Mouse (Mus musculus) MN1 (cell line): ENCODE data around the gene Atad1.
A peak's percentile ranks its signal among the peaks of the same experiment; 100 is the strongest.
"Not testable (repeated sequence)": the region's sequence is repeated elsewhere in the genome, so short reads cannot be mapped to it uniquely, and the experiment has no call there.

ENCODE experiments used
- DNase-seq: peaks from one replicate; pipeline ENCODE4 v3.0.0-alpha.2; 2016; ENCODE audit warnings: low spot score

Gene Atad1

DNA sequence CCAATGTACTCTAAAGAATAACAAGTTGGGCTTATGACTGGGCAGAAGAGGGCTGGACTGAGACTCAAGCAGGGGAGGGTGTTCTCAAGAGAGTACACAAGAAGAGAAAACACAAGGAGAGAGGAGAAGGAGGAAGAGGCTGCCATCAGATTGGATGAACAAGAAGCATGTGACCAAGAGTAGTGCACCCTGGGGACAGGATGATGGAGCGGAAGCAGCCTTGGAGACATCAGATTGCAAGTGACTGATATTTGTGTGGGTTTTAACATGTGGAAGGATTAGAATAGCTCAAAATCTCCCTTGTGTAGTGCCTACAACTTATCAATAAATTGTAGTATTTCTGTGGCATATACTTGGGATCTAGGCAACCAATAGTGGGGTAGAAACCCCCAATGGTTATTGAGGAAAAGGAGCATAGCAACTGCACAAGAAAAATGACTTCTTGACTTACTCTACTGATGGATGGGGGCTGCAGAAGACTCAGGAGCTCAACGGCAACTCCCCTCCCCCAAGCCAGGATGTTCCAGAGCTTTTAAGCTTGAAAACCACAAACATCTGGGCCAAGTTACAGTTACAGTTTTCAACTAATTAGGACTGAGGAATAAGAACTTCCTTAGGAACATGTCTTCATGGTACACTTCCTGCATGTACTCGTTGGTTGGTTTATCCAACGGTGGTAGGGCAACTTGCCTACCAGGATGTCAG lies 1.2 kb upstream of the Atad1 start:
- DNase-seq = no peak

DNA sequence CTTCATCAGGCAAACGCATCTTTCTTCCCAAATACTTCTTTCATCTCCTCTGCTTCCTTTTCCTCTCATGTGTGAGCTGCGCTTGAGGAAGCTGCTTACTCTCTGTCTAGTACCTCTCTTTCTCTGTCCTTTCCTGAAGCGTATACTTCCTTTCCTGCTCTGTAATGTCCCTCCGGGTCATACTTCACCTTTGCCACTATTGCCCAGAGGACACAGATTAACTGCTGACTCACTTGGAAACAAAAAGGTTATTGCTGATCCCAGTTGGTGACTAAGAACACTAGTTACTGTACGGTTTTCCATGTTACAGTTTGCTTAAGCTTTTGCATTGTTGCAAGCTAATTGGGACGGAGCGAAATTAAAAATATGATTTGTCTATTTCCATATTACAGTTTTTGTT lies 1.7 kb downstream of the Atad1 start:
- DNase-seq = no peak

DNA sequence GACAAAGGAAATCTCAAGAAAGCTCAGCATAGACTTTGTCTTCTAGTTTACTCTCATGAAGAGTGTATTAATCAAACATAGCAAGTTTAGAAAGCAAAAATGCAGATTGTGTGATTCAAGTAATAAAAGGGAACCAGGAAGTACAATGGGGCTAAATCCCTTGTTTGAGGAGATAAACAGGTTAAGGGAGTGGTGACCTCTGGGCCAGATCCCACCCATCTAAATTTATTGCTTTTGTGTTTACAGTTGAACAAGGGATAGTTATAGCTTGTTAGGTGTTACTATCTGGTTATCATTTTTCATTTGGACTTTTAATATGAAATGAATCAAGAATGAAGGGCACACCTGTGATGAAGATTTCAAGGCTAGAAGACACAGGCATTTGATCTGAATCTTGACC lies 6.7 kb downstream of the Atad1 start:
- DNase-seq = no peak

DNA sequence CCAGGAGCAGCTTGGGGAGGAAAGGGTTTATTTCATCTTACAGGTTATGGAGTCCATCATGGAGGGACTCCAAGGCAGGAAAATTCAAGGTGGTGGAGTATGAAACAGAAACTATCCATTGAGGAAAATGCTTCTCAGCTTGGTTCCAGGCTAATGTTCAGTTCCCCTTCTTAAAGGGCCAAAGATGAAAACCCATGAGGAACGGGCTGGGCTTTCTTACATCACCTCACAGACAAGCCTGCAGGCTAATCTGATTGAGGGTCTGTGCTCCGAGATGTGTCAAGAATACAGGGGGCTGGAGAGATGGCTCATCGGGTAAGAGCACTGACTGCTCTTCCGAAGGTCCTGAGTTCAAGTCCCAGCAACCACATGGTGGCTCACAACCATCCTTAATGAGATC lies 9.8 kb downstream of the Atad1 start:
- DNase-seq = no peak

DNA sequence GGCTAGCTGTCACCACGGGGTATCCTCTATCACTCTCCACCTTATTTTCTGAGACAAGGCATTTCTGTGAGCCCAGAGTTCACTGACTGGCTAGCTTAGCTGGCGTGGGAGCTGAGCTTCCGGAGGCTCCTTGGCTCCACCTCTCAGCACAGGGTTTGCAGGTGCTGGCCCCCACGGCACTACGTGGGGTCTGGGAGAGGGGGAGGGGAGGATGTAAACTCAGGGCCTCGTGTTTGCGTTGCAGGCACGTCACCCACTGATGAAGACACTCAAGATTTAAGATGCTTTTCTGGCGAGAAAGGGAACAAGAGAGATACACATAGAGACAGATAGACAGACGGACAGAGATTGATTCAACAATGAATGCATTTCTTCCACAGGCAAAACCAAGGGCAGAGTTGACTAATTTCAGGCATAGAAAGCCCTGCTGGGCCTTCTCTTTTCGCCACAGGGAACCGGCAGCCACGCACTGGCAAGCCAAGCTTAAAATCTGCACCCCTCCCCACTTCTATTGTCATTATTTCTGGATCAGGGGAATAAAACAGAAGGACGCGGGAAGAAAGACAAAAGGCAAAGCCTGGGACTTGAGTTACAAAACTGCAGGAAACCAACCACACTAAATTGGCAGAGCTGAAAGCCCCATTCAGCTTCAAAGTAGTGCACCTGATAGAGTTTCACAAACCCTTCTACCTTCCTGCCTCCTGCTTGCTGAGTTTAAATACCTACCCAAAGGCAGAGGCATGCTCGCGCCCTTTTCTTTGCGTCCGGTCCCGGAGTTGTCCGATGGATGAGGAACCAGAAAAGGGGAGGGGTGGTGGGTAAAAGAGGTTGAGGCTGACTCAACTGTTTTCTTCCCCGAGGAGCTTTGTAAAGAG lies 12.9 kb downstream of the Atad1 start:
- no peak for DNase-seq

DNA sequence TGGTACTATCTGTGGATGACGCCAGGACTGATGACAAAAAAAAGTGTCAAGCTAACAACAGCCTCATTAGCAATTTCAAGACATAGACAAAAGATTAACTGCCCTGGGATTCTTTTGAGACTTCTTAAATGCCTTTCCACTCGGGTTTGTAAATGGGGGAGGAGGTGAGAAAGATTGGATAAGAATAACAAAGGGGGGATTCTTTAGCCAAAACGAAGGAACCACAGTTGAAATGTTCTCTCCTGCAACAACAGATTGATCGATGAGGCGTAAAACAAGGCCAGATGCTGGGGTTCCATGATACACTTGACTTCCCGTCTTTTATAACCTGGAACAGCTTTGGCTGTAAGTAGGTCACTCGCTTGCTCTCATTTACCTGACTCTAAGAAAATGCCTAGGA lies 15.8 kb downstream of the Atad1 start:
- no peak for DNase-seq

DNA sequence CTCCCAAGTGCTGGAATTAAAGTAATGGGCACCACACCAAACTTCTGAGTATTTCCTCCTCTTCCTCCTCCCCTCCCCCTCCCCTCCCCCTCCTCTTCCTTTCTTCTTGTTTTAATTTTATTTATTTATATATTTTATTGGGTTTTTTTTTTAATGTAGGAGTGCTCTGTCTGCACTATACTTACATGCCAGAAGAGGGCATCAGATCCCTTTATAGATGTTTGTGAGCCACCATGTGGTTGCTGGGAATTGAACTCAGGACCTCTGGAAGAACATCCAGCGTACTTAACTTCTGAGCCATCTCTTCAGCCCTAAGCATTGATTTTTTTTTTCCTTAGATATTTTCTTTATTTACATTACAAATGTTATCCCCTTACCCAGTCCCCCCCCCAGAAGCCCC lies 19.3 kb downstream of the Atad1 start:
- DNase-seq = no peak

DNA sequence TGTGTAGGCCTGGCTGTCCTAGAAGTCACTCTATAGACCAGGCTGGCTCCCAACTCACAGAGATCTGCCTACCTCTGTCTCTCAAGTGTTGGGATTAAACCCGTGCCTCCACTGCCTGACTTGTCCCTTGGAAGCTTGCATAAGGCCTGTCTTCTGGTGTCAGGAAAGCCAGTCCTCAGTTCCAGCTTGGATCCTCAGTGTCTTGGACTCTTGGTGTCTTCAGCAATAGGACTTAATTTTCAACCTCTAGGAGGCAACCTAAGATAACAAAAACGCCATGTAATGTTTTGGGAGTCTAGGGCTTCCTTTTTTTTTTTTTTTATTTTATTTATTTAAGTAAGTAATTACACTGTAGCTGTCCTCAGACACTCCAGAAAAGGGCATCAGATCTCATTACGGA lies 22.0 kb downstream of the Atad1 start:
- DNase-seq = no peak

DNA sequence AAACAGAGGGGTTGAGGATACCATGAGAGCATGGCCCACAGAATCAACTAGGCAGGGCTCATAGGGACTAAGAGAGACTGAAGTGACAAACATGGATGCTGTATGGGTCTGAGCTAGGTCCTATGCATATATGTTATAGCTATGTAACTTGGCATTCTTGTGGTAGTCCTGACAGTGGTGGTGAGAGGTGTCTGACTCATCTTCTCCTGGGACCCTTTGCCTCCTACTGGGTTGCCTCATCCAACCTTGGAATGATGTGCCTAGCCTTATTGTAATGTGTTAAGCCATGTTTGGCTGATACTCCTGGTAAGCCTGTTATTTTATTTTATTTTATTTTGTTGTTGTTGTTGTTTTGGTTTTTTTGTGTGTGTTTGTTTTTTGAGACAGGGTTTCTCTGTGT lies 23.9 kb downstream of the Atad1 start:
- DNase-seq = peak; percentile 31

DNA sequence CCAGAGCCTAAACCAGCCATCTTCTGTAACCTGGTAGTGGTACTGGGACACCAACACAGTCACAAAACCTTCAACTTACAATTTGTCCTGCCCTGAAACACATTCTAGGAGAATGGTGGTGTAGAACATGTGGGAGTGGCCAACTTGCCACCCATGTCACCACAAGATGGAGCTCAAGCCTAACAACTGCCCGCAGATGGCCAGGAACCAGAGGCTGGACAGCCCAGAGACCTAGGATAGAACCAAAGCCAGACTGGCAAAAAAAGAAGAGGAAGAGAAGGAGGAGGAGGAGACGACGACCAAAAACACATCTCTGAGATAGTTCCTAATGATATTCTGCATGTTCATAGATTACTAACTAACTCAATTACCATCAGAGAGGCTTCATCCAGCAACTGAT lies 24.4 kb downstream of the Atad1 start:
- peak; percentile 88 for DNase-seq

DNA sequence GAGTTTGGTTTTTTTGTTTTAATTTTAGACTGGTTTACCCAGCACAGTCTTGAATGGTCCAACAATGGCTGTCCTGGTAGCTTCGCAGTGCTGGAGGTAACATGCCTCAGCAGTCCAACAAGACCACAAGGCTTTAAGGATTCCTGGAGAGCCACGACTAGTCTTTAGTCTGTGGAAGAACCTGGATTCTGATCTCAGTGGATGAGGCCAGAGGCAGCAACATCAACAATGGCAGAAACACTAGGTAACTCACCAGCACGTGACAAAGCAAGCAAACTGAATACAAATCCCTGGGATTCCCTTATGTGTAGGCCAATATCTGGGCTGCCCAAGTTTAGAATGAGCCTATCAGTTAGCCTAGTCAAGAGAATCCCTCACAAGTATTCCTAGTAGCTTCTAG lies 26.1 kb downstream of the Atad1 start:
- DNase-seq = peak; percentile 18

DNA sequence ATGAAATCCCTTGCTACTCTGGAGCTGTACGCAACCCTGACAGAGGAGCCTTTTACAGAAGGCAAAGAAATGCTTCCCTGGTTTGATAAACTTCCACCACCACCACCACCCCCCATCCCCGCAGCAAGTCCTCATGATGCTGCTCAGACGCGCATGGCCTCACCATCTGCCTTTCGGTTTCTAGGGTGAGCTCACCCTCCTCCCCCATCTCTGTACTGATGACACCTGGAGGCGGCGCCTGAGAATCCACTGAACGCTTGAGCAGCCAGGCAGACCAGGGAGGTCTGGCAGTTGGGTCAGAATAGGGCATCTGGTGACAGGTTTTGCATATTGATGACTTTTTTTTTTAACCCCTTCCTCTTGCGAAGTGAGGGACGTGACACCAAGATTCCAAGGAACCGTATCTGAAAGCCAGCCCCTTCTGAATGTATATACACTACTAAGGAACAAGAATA lies 27.0 kb downstream of the Atad1 start:
- peak; percentile 97 for DNase-seq

DNA sequence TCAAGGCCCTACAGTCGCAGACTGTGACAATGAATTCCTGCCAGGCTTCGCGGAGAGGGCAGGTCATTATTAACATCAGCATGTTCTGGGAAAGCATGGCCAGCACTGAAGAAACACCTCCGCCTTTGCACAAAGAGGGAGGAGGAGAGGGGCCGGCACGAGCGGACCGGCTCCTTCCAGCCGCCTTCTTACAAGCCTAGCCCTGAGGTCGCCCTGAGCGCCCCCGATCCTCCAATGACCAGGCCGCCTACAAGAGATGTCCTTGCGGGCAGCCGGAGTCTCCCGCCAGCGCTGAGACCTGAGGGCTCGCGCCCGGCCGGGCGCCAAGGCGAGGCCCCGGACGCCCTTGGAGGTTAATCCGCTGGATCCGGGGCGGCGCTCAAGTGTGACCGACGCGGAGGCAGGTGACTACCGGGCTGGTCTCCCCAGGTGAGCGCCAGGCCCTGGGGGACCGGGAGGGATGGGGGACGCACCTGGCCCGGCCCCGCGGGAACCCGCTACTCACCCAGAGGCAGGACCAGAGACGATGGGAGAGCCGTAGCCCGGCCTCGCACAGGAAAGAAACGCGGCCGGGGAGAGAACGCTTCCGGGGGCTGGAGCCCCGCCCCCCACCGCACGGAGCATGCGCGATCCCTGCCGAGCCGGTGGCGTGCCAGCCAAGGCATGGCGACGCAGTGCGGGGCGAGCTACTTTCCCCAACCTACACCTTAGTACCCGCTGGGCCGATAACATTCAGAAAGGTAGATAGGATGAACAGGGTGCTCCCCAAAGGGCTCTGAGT lies 27.6 kb downstream of the Atad1 start:
- peak; percentile 95 for DNase-seq

DNA sequence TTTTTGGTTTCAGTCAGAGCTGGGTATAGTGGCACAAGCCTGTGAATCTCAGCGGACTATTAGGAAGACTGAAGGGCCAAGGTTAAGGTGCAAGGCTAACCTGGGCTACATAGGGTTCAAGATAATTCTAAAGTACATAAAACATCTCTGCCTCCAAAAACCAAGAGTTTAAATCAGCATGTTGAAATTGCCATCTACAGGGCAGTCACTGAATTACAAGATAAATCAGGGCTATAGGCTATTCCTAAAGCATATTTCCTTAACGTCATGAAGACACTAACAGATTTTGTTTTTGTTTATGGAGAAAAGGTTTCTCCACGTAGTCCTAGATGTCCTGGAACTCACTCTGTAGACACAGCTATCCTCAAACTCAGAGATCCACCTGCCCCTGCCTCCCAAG lies 29.3 kb downstream of the Atad1 start:
- DNase-seq = peak; percentile 70

DNA sequence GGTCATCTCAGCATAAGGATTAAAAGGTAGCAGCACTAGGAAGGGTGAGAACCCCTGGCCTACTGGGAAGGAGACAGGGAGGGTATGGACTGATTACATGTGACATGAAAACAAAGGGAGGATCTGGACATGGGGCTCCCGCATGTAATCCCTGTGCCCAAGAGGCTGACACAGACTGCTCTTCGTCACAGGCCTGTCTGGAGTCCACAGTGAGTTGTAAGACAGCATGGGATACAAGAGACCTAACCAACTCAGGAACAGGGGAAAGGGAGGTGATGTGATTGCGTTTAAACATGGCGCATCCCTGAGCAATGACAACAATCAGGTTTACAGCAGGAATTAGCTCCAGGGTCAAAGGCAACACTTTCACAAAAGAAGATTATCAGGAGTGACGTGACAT lies 30.6 kb downstream of the Atad1 start:
- no peak for DNase-seq

DNA sequence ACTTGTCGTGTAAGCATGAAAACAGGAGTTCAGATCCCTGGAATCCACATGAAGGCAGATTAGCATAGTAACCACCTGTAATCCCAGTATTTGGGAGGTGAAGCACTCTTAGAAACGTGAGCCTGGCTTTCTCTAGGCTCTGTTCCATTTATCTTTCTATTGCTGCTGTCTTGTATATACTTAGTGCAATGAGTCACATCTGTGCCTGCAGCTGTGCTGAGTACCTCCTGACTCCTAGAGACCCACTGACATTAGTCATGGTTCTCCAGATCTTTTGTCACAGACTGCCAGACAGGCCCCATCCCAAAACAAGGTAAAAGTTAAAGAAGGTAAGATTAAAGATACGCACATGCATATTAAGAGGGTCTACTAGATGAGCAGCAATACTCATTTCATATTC lies 37.4 kb downstream of the Atad1 start:
- DNase-seq = peak; percentile 51

DNA sequence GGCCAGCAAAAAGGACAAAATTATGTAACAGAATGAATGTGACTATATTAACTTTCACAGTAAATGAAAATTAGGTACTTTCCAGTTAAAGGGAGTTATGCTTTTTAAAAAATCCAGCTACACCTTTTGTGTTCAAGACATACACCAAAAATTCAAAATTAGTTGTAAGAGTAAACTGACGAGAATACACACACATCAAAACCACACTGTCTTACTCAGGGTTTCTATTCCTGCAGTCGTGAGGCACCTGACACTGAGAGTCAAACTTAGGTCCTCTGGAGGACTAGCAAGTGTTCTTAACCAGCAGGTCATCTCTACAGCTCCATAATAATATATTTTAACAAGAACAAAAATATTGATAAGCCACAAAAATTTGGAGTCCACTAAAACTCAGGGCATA lies 42.9 kb downstream of the Atad1 start:
- DNase-seq = no peak

DNA sequence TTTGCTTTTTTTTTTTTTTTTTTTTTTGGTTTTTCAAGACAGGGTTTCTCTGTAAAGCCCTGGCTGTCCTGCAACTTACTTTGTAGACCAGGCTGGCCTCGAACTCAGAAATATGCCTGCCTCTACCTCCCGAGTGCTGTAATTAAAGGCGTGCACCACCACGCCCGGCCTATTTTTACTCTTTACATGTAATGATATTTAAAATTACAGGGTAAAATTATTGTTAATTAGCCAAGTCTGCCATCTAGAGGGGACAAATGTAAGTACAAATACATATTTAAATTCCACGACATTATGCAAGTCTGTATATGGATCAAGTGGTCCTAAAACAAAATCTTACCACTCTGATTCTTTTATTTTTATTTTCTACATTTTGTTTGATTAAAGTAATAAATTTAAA lies 49.9 kb downstream of the Atad1 start:
- peak; percentile 68 for DNase-seq

DNA sequence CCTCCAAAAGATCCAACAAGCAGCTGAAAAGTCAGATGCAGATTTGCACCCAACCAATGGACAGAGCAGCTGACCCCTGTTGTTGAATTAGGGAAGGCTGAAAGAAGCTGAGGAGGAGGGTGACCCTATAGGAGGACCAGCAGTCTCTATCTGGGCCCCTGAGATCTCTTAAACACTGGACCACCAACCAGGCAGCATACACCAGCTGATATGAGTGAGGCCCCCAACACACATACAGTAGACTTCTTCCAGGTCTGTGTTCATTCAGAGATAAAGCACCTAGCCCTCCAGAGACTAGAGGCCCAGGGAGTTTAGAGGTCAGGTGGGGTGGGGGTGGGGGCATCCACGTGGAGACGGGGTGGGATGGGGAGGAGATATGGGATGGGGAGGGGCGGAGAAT lies 51.4 kb downstream of the Atad1 start:
- not testable (repeated sequence) for DNase-seq

DNA sequence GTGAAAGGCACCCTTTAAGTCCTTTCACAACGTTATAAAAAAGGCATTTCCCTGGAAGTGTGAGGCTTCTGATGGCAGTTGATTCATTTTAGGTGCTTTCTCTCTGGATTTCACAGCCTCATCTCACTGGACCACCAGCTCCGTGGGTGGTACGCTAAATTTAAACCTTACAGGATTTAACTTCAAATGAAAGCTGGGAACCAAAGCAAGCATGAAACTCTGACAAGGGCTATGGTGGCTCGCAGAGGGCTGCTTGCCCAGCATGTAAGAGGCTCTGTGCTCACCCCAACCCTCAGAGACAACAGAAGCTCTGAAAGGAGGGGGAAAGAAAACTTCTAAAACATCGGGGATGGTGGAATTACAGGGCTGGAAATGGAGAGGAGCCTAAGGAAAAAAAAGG lies 51.9 kb downstream of the Atad1 start:
- no peak for DNase-seq

DNA sequence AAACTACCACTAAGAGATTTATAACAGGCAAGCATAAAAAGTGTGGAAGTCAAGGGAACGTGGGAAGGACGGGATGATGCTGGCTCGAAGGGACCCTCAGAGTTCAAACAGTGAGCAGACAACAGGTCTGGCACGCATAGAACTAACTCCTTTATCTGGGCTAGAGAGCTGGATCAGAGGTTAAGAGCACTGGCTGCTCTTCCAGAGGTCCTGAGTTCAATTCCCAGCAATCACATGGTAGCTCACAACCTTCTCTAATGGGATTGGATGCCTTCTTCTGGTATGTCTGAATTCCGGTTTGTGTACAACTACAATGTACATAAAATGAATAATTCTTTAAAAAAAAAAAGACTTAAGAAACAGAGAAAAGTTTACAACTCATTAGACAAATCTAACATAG lies 56.5 kb downstream of the Atad1 start:
- no peak for DNase-seq

DNA sequence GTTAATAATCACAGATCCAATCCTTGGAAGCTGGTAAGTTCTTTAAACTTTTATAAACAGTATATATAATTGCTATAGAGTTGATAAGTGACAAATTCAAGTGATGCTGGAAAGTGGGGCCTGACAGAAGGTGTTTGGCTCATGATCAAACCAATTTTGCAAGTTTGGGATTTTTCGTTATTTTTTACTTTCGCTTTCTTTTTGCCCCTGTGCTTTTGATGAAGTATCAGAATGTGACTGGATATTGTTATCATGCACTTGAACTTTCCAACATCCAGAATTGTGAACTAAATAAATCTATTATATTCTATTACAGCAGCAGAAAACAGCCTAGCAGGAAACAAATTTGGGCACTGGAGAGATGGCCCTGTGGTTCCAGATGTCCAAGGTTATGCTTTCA lies 58.7 kb downstream of the Atad1 start:
- no peak for DNase-seq

DNA sequence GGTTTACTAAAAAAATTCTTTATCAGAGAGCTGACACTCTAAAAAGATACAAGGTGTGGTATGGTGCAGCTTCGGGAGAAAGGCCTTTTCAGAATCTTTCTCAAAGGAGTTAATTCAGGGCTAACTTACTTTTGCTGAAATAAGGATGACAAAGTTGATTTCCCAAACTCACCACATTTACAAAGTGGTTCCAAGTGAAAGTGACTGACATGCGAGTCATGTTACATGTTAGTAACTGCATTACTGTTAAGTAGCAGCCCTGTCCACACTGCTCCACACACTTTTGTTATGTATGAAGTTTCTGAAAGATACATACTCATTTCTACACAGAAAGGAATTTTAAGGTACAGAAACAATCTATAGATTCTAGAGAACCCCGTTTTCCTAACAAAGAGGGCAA lies 63.8 kb downstream of the Atad1 start:
- DNase-seq = no peak
